Mouse (Mus musculus) thymus, adult 18-20 months (tissue): ENCODE results near the gene Phactr2.
A peak's percentile ranks its signal among the peaks of the same experiment; 100 is the strongest.
"Not testable (repeated sequence)": the region's sequence is repeated elsewhere in the genome, so short reads cannot be mapped to it uniquely, and the experiment has no call there.

Source experiments
- DNase-seq, 2 experiments: peaks; one replicate each; pipeline ENCODE4 v3.0.0; 2022; ENCODE audit warnings: mixed read lengths in 2 of 2

Phactr2 gene

DNA sequence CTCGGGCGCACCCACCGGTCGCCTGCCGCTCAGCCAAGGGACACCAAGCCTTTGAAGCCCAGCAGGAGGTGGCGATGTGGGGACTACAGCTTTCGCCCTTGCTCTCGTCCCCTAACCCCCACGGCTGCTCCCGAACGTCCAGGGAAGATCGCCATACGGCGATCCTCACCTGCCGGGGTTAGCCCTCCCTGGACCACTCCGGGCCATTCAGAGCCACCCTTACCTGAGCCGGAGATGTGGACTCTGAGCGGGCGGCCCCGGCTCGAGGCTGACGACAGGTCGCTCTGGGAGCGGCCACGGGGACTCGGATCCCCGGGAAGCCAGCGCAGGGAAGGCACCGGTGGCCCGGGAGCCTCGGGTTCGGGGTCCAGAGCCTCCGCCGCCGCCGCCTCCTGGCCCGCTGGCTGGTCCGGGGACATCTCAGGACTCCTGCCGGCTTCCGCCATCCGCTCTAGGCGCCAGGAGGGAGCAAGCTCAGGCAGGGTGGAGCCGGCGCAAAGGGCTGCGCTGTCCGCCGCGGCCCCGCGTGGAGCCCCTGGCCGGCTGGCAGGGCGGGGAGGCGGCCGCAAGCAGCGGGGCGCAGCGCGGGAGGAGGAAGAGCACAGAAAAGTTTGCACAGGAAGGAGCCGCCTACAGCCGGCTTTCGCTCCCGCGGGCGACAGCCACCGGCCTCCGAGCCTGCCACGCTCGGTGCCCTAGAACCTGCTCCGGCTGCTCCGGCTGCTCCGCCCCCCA lies at the start of gene Phactr2:
TSS of gene Phactr2 (minus strand) at position 580 of the 735 bp plus-strand sequence.
- peak; percentile 36 to 39 for DNase-seq

DNA sequence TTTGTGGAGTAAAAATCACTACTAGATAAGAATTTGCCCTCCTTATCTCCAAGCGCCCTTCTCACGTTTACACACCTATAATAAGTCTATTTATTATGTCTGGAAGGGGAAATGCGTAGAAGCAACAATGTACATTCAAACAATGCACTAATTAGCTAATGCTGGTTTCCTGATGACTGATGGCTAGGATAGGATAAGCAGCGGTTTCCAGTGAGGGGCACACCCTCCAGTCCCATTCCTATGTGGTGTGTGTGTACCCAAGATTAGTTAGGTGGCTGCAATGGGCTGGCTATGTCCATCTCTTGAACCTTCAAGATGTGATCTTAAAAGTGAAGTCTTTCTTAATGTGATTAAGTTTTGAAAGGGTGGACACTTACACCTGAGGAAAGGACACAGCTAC lies 47.6 kb upstream of the Phactr2 start:
- no peak for DNase-seq

DNA sequence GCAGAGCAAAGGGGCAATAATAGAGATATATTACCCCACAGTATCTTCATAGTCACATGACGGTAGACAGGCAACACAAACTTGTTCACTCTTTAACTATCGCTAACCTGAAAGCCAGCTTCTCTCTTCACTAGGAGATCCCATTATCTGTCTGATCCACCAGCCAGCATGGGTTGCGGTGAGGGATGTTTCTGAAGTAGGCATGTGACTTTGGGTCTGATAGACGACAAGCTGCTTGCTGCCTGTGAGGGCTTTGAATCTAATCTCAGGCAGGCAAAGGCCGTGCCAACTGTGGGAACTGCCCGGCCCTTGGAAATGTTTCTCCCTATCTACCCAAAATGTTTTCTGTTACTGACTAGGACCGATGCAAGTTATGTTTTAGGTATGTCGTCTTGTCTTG lies 28.2 kb upstream of the Phactr2 start:
- no peak for DNase-seq

DNA sequence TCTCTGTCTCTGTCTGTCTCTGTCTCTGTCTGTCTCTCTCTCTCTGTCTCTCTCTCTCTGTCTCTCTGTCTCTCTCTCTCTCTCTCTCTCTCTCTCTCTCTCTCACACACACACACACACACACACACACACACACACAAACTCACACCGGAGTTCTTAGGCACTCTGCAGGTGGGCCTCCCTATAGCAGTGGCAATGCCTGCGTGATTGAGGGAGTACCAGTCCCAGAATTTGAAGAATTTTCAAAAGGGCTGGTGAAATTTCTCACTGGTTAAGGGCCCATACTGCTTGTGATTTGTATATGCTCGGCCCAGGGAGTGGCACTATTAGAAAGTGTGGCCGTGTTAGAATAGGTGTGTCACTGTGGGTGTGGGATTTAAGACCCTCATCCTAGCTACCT lies 27.3 kb upstream of the Phactr2 start:
- DNase-seq, result not testable (repeated sequence)

DNA sequence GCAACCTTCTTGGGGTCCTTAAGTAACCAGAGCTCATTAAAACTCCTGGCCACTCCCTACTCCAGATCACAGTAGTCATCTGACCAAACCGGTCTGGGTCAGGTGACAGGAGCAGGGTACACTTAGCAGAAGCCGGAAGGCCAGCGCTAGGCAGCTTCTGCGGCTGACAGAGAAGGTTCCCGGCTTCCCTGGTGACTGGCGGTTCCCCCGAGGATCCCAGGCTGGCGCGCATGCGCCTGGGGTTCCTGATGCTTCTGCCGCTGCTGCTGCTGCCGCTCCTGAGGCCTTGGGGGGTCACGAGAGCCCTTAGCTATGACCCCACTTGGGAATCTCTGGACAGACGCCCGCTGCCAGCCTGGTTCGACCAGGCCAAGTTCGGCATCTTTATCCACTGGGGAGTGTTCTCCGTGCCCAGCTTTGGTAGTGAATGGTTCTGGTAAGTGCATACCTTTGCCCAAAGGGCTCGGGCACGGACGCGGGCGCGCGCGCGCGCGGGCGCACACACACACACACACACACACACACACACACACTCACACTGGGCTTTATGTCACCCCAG lies 26.8 kb upstream of the Phactr2 start:
- peak; percentile 83 to 87 for DNase-seq

DNA sequence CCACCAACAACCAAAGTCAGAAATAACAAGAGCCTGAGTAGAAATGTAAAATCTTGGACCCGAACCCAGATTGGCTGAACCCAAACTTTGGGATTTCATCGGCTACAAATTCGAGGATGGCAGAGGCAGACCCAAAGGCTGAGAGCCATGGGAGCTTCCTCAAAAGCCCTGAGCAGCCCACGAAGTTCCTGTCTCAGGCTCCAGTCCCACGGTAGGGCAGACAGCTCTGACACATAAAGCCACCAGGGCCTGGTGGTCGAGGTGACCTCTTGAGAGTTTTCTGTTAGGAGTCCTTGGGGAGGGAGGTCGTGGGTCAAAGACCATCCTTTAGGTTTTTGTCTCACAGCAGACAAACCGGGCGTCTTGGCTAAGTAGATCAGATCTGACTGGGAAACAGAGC lies 26.3 kb upstream of the Phactr2 start:
- peak in 1 of 2 experiments; percentile 13 for DNase-seq

DNA sequence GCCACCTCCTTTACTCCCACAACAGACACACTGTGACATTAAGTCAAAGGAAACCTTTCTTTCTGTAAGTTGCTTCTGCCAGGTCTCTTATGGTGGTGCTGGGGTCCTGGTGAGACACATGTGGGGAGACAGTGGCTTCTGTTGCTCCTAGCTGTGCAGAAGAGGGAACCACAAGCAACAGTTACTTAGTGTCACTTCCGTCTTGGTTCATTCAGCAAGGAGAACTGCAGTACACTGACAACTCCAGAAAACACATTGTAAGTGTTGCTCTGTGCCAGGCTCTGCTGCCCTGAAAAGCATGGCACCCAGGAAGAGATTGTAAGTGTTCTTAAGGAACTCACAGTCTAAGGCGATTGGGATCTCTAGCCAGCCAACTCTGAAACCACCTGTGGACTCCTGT lies 25.1 kb upstream of the Phactr2 start, which contains the start of gene Fuca2:
TSS of gene Fuca2 (plus strand) at position 210 of the 400 bp plus-strand sequence.
- peak in 1 of 2 experiments; percentile 24 for DNase-seq

DNA sequence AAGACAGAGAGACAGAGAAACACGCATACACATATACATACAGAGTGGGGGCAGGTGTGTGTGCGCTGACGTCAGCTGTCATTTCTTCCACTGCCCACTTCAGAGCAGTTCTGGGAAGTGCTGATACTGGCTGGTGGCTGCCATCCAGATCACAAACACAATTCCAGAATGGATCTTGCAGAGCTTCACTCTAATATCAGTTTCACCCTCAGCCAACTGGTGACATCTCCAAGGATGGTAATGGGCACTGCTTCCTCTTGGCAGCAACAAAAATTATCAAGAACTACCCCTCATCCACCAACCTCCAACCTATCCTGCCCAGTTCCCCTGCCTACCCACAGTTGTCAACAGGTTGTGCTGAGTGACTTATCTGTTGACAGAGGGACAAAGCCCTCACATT lies 22.1 kb upstream of the Phactr2 start:
- no peak for DNase-seq

DNA sequence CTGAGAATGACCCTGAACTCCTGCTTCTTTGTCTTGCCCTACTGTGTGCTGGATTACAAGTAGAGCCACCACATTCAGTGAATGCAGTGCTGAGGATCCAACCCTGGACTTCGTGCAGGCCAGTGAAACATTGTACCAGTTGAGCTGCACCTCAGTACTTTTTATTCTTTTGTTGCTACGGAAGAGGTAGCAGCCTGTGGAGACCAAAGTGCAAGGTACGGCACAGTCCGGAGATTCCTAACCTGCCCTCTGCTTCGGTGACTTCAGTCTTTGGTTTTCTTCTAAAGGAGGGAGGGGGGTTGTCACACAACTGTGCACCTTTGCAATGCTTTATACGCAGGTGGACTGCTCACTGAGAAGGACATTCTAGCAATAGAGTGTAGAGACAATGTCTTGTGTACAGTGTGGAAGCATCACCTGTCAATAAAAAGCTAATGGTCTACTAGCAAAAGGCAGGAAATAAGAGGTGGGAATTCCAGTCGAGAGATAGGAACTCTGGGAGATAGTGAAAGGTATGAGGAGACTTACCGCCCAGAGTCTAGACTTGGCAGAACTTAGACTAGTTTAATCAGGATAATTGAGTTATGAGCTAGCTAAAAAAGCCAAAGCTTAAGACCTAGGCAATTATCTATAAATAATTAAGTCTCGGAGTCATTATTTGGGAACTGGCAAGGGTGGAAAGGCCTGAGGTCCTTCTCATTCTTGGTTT lies 19.9 kb upstream of the Phactr2 start:
- DNase-seq, result no peak

DNA sequence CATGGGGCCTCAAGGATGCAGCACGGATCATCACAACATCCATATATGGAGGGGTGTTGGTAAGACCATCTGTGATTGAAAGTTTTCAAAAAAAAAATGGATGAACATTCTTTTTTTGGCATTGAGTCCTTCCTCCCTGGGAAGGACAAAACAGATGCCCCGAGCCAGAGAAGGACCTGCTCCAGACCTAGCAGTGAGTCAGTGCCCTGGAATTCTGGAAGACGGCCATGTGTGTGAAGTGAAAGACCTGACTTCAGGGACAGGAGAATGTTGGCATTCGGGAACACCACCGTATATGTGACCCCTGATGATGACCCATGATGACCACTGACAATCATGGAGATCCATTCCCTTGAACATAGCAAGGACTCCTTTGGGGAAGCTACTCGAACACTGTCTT lies 15.5 kb upstream of the Phactr2 start:
- DNase-seq, result no peak

DNA sequence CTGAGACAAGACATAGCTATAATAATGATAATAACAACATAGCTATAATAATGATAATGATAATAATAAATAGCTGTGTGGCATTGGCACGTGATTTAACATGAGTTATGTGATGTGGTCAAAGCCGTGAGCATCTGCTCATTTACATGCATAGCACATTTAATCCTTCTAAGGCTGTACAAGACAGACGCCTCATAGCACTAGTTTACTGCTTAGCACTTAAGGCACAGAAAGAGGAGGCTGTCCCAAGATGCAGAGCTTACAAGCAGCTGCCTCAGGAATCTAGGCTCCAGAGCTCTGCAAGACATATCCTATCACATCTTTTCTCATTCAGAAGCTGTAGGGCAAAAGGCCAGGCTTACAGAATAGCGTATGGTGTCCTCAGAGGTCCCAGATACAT lies 11.7 kb upstream of the Phactr2 start:
- no peak for DNase-seq

DNA sequence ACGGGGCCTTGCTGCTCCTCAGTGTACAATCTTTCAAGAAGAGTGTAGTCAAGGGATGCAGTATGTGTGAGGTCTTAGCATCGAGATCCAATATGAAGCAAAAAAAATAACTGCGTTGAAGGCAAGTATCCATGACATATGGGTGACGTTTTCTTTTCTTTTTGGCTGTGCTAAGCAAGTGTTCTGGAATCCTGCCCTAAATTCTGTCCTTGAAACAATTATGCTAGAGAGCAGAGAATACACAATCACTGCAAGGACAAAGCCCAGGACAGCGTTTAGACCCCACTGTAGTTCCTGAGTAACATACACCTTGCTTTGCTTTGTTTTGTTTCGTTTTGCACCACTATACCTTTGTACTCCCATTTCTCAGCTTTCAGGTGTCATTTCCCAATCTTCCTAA lies 5.1 kb upstream of the Phactr2 start:
- DNase-seq, result no peak

DNA sequence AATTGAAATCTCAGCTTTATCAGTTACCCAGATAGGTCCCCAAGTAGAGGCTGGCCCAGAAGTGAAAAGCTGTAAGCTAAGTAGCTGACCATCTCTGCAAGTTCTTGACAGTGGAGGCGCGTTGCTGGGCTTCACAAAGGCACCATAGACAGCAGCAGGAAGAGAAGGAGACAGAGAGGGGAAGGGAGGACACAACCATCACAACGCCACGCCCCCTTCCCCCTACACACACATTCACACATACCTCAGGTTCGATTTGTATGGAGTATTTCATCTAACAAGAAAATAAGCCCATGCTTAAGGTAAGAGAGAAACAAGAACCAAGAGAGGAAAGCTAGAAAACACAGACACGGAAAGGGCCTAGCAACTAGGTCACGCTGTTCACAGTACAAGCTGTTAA lies 909 bp upstream of the Phactr2 start:
- peak in 1 of 2 experiments; percentile 27 for DNase-seq

DNA sequence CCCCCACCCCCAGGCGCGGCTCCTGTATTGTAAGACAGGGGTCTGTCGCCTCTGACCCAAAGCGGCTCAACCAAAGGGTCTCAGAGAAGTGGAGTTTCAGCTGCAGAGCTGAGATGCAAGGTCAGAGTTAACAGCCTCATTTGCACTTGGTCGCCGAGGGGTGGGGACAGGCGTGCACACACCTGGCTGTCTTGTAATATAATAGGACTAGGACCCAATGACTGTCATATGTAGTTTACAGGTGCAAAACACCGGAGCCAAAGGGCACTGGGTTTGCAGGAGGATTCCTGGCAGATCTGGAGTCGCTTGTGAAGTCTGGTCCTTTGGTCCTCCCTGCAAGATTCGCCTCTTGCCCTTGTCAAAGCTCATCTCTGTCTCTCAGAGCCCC lies 350 bp upstream of the Phactr2 start:
- no peak for DNase-seq

DNA sequence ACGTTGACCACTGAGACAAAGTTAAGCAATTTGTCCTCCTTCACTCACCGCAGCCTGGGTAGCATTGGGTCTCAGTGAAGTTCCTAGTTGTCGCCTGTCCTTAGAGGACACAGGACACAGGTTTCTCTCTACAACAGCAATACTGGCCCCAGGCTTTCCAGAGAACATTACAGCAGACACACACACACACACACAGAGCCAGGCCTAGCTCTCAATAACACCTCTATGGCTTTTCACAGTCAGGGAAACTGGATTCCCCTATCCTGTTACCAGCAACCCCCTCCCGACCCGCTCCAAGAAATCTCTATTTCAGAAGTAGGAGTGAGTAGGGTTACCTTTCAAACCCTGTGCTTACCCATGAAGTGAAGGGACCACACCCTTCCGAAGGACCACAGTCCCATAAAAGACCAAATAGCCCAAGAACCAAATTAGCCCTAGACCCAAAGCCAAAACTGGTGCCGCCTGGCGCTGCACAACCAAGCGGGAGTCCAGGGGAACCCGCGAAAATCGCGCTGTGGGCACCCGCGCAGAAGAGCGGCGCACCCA lies 852 bp downstream of the Phactr2 start:
- DNase-seq, result no peak

DNA sequence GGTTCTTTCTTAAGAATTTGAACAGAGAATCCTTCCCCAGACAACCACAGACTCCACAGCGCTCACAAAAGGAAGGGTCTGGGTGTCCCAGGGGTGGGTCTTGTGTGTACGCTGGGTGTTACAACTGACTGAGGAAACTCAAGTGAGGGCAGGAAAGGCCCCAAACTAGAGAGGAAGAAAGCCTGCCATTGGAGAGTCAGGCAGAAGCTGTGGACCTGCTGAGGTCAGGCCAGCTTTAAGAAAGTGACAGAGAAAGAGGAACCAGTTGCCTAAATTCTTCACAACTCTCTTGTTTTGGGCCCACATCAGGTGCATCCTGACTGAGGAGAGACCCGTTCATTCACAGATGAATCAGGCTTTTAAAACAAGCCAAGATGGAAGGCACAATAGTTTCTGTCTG lies 4.0 kb downstream of the Phactr2 start:
- DNase-seq, result no peak

DNA sequence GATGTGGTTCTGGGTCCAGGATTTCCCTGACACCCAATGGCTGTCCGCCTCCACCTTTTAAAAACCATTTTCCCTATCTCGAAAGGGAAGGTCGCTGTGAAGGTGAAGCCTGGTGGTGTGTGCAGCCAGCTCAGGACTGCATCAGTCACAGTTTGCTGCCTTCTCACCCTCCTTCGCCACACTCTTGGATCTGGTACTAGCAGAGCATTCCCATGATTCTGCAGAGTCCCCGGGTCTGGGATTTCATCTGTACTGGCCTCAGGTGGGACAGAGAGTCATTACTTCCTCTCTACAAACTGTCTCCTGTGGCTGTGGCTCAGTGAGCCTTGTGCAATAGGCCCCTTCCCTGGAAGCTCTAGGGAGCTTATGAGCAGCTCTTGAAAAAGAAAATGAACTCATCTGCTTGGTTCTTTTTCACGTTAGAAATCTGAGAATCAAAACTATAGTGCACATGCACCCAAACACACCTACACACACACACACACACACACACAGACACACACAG lies 6.1 kb downstream of the Phactr2 start:
- DNase-seq, result not testable (repeated sequence)

DNA sequence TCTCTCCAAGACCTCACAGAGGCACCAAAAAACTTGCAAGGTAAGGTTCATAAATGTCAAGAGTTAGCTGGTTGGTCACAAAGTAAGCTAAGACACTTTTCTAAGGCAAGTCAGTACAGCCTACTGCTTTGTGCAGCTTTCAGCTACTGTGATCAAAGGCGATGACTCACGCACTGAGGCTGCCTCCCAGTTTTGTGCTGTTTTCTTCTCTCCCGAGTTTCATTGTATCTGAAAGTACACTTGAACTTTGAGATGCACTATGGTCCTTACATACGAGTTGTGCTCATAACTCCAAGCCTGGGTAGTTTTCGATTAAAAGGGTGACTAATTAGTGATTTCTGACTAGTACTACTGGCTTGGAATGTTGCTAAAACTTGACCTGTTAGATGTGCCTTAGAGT lies 7.3 kb downstream of the Phactr2 start:
- DNase-seq, result no peak

DNA sequence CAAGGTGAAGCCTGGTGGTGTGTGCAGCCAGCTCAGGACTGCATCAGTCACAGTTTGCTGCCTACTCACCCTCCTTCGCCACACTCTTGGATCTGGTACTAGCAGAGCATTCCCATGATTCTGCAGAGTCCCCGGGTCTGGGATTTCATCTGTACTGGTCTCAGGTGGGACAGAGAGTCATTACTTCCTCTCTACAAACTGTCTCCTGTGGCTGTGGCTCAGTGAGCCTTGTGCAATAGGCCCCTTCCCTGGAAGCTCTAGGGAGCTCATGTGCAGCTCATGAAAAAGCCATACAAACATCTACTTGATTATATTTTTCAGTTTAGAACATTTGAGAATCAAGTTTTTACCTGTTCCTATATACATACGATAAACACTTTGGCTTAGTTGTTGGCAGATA lies 9.9 kb downstream of the Phactr2 start:
- not testable (repeated sequence) for DNase-seq

DNA sequence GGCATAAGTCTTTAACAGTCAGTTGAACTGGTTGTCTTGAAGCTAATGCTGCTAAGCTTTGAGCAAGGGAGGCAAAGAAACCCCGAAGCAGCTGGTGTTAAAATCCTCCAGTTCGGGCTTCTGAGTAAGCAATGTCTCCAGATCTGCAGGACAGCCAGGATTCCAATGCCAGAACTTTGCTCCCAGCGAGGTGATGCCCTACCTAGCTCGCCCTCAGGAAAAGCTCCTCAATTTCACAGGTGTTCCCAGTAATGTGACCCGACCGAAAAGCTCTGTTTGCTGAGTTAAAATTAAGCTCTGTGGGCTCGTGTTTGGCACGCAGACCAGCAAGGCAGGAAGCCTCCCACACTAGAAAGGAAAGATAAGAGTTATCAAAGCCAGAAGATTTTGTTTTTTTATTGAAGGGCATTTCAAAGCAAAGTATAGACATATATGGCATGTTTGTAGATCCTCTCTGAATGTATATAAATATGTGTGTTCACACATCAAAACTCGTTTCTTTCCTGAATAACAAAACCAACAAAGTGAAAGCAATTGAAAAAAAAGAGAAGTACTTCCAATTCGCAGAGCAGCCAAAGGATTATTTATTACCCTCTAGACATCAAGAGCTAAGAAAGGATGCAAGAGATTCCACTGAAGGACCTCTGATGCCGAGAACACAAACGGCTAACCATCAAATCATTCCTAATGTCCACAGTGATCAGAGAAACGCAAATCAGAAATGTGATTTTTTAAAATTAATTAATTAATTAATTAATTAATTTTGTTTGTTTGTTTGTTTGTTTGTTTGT lies 20.8 kb downstream of the Phactr2 start:
- no peak for DNase-seq

DNA sequence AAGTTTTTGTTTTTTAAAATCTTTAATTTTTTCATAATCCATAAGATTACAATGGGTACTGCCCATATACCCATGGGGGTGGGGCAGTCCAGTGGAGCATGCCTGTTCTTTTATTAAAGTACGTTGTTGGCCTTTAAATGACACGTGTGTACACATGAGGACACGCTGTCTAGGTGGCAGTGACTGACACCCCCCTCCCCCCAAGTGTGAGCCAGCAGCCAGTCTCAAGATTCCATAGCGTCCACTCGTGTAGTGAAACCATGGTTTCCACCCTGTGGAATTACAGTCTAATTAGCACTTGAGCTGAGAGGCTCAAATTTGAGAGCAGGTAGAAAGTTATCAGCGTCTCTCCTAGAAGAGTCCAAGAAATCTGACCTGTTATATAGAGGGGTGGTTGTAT lies 22.6 kb downstream of the Phactr2 start:
- DNase-seq, result no peak

DNA sequence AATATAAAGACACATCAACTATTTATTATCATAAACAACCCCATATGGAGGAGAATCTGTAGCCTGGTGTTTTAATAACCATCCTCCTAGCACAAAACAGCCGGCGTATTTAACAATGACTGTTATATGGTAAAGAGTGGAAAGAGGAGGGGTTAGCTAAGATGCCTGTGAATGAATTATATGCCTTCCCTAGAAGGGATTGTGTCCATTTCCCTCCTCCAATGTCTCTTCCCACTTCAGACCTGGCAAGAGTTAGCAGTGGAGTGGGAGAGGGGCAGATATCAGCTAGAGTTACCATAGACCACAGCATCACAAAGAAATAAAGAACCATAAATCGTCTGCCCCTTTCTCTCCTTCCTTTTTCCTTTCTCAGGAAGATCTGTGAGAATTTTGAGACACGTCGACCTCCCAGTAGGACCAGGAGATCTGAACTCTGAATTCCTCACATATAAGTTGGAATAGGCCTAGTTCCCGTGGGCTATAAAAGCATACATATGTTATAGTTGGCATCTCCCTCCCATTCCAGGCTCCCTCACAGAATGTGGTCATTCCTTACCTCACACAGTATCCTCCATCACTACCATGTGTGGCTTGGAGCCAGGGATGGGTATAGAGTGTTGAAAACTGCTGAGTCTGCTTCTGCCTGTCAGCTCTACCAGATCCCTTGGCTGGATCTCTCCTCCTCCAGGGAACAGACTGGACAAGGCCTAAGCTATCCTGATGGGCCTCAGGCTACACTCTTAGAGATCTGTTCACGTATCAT lies 25.7 kb downstream of the Phactr2 start:
- no peak for DNase-seq
